Mouse (Mus musculus): Measurements from ENCODE around the gene Zfp341. TPM values are rescaled to one million over a fixed set of nuclear protein-coding genes. Genes with fewer than 3 reads are reported as not detected.

Zfp341 gene
- total RNA-seq, 2 experiments from 2014 or later, result 3.0 to 3.4 TPM

DNA sequence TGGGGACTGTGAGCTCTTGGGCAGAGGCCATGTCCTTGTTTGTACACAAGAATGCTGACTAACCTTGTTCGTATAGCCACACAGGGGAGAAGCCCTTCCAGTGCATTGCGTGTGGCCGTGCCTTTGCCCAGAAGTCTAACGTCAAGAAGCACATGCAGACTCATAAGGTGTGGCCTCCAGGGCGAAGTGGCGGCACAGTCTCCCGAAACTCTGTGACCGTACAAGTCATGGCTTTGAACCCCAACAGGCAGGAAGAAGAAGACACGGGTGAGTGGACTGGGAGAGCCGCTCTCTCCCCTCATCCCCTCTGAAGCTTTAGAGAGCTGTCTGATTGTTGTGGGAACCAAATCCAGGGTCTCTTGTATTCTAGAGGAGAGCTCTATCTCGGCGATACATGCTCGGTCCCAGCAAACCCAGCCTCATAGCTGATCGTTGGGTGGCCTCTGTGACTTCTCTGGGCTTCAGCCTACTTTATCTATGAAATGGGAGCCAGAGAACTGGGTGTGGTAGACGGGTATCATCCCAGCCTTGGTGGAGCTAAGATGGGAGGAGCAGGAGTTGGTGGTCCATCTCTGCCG, 19.2 kb downstream of the Zfp341 start:
- DNase-seq, result no peak
- intact Hi-C loops (cut with DNase I), result no loop called here

DNA sequence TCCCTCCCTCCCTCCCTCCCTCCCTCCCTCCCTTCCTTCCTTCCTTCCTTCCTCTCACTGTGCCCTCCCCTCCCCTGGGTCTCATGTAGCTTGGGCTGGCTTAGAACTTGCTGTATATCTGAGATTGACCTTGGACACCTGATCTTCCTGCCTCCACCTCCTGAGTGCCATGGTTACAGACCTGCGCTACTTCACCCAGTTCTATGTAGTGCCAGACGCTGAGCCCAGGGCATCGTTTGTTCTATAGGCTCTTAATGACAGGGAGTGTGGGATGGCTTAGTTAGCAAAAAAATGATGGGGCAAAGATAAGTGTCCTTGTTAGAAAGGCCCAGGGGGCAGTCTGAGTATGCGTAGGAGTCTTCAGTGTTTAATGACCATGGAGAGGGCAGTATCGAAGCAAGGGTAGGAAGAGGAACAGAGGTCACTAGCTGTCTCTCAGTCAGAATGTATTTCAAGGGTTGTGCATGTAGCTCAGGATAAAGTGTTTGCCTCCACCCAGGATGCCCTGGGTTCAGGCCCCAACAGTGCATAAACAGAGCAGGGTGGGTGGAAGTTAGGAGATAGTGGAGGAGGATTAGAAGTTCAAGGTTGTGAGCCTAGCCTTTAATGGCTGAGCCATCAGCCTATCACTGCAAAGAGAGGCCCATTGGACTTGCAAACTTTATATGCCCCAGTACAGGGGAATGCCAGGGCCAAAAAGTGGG, 20.1 kb downstream of the Zfp341 start:
- no peak for DNase-seq
- intact Hi-C loops (cut with DNase I), result no loop called here

DNA sequence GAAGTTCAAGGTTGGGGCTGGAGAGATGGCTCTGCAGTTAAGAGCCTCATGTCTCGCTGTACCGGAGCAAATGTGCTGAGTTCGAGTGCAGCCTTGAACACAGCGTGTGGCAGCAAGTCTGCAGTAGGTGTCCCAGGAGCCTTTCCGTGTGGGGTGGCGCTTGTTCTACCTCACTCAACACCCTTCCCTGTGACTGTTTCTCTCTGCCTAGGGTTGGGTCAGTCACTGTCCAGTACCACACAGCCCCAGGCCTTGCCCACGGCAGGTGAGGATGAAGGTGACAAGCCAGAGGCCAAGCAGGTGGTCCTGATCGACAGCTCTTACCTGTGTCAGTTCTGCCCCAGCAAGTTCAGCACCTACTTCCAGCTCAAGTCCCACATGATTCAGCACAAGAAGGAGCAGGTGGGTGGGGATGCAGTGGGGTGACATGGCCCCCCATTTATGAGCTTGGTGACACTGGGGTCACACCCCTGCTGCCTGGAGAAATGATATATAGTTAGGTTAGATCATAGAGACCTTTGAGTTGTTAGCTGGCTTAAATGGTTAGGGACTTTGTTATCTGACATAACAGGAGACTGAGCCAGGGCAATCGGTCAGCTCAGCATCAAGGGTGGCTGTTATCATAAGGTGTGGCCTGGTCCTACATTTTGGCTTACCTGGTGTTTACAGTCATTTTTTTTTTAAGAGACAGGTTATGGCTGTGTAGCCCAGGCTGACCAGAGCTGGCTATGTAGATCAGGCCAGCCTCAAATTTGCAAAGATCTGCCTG, 21.0 kb downstream of the Zfp341 start:
- DNase-seq, result no peak
- intact Hi-C loops (cut with DNase I), result no loop called here

DNA sequence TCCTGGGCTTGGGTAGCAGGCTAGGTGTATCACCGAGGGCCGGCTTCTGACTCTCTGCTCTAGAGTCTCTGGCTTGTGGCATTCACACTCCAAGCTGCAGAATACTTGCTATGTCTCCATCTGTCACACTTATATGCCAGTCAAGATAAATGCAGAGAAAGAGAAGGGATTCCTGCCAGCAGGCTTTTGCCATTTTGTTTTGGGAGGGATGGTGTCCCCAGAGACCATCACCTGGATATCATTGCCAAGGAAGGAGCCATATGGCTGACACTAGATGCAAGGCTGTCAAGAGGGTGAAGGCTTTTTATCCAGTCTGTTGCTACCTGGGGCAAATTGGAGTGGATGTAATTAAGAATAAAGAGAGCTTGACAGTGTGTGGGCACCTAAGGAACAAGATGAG, 22.7 kb downstream of the Zfp341 start:
- intact Hi-C loops (cut with DNase I), result no loop called here
- DNase-seq, result no peak

DNA sequence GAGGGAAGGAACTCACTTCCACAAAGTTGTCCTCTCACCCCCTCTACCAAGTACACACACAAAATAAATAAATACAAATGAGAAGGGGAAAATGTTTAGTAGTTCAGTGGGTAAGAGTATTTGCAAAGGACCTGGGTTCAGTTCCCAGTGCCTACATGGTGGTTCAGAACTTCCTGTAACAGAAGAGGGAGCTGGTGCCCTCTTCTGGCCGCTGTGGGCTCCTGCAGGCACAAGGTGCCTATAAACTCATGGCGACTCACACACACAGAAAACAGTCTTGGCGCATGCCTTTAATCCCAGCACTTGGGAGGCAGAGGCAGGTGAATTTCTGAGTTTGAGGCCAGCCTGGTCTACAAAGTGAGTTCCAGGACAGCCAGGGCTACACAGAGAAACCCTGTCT, 25.4 kb downstream of the Zfp341 start:
- intact Hi-C loops (cut with DNase I), result no loop called here
- DNase-seq, result no peak

DNA sequence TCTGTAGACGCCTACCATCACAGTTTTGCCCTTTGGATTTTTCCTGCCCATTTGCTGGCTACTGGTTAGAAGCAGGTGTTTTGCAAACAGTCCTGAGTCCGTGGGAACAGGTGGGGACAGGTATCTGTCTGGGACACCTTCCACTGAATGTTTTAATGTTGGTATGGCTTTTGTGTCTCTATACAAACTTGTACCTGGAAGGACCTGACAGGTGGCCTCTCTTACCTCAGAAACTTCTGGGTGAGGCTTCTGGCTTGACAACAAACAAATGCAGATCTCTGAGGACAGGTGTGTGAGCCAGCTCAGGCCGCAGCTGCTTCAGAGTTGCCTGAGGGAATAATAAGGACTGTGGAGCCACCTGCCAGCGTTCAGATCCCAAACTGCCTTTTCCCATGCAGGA, 26.0 kb downstream of the Zfp341 start:
- DNase-seq, result no peak
- intact Hi-C loops (cut with DNase I), result no loop called here

DNA sequence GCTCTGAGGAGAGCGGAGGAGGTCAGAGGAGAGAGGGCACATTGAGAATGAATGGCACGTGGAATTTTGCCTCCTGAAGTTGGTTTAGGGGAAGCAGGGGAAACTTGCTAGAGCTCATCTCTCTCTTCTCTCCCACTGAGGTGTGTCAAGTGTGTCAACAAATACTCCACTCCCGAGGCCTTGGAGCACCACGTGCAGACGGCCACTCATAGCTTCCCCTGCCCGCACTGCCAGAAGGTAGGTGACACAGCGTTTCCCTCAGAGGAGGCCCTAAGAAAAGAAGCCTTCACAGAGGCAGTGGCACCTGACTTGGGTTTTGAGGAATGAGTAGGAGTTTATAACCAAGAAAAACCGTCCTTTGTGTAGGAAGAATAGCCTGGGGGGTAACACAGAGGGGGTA, 28.1 kb downstream of the Zfp341 start:
- no peak for DNase-seq
- intact Hi-C loops (cut with DNase I), result no loop called here

DNA sequence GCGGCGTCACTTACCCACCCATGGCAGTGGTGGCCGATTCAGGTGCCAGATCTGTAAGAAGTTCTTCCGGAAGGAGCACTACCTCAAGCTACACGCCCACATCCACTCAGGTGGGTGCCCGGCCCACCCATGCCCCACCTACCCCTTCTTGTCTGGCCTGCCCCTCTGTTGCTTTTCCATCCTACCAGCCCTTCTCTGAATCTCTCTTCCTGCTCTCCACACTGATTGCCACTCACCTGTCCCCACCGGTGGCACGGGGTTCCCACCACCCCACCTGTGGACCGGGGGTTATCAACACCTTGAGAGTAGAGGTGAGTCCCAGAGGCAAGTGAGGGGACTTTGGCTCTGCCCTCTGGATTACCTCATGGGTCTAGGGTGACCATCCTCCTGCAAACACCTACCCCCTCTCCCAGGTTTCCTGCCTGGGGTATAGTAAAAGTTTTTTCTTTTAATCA, 28.9 kb downstream of the Zfp341 start:
- no peak for DNase-seq
- intact Hi-C loops (cut with DNase I), result no loop called here

DNA sequence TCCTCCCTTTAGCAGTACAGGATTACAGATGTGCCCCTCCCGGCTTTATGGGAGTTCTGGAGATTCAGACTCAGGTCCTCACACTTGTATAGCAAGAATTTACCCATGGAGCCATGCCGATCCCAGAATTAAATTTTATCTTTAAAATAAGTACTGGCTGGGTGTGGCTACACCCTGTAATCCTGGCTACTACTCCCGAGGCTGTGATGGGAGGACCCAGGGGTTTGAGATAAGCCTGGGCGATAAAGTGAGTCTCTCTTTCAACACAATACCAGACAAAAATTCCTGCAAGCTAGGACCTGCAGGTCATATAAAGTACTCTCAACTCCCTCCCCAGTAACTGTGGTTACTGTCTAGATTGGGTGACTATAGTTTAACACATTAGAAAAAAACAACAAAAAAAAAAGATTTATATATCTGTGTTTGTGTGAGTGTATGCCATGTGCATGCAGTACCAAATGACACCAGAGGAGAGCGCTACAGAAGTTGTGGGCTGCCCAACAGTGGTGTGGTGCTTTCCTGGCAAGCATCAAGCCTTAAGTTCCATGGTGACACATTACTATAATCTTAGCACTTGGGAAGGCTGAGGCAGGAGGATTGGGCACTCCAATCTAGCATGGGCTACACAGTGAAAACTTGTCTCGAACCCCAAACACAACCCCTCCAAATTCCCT, 29.8 kb downstream of the Zfp341 start:
- no peak for DNase-seq
- intact Hi-C loops (cut with DNase I), result no loop called here

DNA sequence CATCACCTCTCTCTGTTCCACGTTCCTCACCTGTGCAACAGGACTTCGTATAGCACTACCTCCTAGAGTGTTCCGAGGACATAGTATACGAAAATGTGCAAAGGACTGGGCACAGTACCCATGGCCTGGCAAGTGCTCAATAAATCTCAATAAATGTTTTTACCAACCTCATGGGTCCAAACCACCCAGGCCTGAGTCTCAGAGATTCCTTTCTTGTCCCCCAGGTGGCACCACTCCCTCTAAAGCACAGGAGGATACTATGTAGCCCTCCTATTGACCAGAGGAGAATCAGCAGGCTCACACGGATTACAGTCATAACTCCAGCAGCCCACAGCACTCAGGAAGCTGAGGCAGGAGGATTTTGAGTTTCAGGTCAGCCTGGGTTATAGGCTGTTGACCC, 33.5 kb downstream of the Zfp341 start:
- intact Hi-C loops (cut with DNase I), result loop anchor here (2.0 kb wide), 1 partner anchor 296 kb away; no protein-coding TSS in a partner anchor
- DNase-seq, result peak in 1 of 2 experiments; percentile 15

DNA sequence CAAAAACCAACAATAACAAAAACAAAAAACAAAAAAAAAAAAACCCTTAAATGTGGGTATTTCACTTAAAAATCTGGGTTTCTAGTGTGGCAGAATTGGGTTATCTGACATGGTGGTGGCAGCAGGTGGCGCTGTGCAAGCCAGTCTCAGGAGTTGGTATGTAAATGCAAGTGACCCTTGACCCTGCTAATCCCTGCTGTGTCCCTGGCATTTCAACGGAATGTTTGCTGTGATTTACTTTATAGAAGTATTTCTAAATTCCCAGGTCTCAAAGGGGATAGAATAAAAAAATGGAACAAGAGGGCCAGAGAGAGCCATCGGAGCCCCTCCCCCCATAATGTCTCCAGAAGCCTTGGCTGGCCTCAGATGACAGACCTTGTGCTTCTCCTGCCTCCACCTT, 35.0 kb downstream of the Zfp341 start:
- peak in 1 of 2 experiments; percentile 21 for DNase-seq
- intact Hi-C loops (cut with DNase I), result no loop called here

DNA sequence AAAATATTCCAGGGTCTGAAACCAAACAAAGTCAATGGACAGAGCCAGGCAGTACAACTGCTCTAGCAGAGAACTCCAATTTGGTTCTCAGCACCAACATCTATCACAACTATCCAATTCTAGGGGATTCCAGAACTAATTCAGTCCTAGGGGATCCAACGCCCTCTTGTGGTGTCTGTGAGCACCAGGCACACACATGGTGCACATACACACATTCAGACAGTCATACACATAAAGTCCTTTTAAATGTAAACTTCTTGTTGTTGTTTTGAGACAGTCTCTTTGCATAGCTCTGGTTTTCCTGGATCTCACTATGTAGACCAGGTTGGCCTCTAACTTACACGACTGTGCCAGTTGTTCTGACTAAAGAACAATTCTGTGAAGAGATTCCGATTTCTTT, 37.3 kb downstream of the Zfp341 start:
- DNase-seq, result no peak
- intact Hi-C loops (cut with DNase I), result no loop called here

DNA sequence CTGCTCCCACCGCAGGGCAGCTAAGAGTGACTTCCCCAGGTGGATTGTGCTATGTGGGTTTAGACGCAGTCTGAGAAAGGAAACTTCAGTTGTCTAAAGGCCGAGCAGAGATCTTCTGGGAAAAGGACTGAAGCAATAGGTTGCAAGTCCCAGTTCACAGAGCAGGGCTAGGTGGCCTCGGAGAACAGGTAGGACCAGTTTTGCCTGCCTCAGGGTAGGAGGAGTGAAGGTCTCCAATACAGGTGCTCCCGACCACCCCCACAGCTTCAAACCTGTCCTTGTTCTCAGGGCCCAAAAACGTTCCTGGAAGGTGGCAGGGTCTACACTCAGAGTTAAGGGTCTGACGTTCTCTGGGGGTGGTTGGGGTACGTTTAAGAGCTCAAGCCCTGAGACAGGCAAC, 38.3 kb downstream of the Zfp341 start, which contains the start of gene Chmp4b:
Chmp4b (plus strand) TSS at position 343 of the 400 bp plus-strand sequence.
- intact Hi-C loops (cut with DNase I), result no loop called here
- no peak for DNase-seq

DNA sequence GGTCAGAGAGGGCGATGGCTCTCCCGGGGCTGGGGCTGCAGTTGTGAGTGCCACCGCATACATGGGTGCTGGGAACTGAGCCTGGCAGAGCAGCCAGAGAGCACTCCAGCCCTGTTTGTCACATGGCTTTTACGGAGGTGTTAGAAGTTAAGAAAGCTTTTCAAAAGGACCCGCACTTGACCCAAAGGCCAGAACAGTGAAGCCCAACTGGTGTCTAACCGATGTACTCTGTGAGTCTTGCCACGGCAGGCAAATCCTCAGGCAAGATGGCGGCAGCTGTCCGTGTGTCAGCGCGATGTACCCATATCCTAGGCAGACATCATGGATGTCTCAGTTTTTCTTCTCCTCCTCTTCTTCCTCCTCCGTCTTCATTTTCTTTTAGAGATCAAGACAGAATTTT, 41.9 kb downstream of the Zfp341 start:
- DNase-seq, result no peak
- intact Hi-C loops (cut with DNase I), result loop anchor here (5.0 kb wide), 2 partner anchors 137 to 237 kb away; partner anchors contain the start of genes Eif2s2, Raly and a

DNA sequence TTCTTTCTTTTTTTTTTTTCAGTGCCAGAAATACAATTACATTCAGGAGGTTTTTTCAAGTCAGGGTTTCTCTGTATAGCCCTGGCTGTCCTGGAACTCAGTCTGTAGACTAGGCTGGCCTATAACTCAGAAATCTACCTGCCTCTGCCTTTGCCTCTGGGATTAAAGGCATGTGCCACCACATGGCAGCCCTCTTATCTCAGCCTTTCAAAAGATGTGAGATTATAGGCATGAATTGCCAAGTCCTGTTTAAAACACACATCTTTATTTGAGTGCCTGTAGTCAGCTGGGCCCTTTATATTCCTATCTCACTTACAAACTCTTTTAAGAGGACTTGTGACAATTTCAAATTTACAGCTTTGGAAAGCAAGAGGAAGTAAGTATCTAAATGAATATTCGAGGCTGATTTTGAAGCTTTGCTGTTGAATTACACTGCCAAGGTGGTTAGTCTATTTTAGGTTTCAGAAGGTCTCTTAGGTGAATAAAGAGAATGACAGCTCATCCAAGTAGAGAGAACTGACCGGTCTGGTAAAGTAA, 42.8 kb downstream of the Zfp341 start:
- intact Hi-C loops (cut with DNase I), result loop anchor here (5.0 kb wide), 2 partner anchors 136 to 236 kb away; partner anchors contain the start of genes Eif2s2, Raly and a
- no peak for DNase-seq

DNA sequence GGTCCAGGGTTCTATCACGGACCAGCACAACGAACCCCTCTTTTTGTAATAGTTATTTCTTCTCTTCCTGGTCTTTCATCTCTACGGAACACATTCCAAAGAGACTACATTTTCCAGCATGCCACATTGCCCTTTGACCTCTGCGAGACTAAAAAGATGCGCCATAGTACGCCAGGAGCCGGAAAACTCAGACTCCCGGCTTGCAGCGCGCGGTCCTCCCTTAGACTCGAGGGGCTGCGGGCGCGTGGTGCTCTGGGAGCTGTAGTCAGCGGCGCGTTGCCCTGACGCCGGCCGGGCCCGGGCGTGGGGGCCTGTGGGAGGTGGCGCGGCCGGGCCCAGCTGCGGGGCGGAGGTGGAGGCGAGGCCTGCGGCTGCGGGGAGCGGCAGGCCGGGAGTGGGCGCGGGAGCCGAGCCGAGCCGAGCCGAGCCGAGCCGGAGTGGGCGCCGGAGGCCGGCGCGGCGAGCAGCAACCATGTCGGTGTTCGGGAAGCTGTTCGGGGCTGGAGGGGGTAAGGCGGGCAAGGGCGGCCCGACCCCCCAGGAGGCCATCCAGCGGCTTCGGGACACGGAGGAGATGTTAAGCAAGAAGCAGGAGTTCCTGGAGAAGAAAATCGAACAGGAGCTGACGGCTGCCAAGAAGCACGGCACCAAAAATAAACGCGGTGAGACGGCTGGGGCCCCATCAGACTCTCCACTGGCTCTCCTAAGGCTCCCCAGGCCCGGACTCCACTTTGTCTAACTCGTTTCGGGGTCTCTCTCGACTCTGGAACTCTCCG, 43.8 kb downstream of the Zfp341 start:
- DNase-seq, result peak; percentile 92 to 94
- intact Hi-C loops (cut with DNase I), result loop anchor here (5.0 kb wide), 2 partner anchors 135 to 235 kb away; partner anchors contain the start of genes Eif2s2, Raly and a

DNA sequence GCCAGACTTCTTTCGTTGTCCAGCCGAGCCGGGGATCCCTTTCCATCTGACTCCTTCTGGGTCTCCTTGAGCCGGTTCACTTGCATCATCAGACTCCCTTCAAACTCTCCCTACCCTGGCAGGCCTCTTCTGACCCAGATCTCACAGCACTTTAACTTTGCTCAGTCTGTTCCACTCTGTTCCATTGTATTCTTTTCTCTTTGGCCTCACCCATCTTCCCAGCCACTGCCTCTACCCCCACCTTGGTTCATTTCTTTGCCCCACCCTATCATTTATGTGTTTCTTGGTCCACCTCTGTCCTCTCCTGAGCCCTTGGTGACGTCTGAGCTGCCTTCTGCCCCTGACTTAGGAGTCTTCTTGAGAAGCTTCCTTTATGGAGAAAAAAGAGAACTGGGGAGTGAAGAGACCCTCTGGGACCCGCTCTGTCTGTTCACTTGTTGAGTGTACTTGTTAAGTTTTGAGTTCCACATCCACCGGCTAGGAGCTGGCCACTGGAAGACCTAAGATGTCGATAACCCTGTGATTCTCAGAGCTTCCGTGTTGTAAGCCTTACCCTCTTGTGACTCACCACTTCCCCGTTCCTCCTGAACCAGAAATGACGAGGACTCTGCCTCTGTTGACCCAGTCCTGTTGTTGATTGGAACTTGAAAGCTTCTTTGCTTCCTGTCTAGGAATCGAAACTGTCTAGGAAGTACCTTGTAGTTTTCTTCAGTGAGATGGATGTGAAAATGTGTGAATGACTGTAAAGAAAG, 44.6 kb downstream of the Zfp341 start:
- DNase-seq, result peak; percentile 38
- intact Hi-C loops (cut with DNase I), result loop anchor here (5.0 kb wide), 2 partner anchors 135 to 235 kb away; partner anchors contain the start of genes Eif2s2, Raly and a

DNA sequence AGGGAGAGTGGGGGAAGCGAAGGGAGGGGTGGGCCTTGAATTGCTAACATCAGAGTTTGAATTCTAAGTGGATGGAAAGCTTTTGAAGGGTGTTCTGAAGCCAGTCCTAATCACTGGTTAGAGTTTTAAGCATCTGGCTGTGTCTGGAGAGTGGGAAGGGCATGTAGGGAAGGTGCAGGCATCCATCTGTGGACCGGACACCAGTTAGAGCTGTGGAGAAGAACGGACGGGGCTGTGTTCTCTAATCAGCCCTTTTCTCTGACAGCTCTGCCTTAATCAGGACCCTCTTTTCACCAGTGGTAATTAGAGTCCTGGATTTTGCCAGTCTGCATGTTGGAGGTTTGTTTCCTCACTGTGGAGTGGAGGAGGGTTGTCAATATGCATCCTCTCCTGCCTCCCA, 46.0 kb downstream of the Zfp341 start:
- intact Hi-C loops (cut with DNase I), result loop anchor here (5.0 kb wide), 2 partner anchors 133 to 233 kb away; partner anchors contain the start of genes Eif2s2, Raly and a

More for the DNA sequence above, 46.0 kb downstream of the Zfp341 start:
- no peak for DNase-seq

Measured in heart, postnatal 36 days (tissue).